Mouse (Mus musculus) R1 (cell line): ENCODE data around the gene Igfn1.

Experiments
- DNase-seq: peaks from one replicate; pipeline ENCODE4 v3.0.0-alpha.2; 2018; ENCODE audit warnings: low read depth, low spot score

Igfn1 gene

DNA sequence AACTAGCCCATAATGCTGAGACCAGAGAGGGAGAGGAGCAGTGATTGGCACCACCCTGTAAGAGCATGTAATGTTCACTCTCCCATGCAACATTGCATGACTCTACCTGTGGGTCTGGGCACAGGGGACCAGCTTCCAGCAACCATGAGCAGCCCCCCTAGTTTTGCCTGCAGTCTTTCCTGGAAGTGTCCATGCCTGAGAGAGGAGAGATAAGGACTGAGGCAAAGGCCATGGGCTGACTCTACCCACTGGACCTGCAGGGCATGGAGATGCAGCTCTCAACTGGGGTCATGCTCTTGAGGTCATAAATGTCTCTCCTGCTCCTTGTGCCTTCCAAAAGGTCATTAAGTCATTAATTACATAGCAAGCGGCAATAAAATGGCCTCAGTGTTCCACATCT lies 70.1 kb downstream of the Igfn1 start:
- no peak for DNase-seq

DNA sequence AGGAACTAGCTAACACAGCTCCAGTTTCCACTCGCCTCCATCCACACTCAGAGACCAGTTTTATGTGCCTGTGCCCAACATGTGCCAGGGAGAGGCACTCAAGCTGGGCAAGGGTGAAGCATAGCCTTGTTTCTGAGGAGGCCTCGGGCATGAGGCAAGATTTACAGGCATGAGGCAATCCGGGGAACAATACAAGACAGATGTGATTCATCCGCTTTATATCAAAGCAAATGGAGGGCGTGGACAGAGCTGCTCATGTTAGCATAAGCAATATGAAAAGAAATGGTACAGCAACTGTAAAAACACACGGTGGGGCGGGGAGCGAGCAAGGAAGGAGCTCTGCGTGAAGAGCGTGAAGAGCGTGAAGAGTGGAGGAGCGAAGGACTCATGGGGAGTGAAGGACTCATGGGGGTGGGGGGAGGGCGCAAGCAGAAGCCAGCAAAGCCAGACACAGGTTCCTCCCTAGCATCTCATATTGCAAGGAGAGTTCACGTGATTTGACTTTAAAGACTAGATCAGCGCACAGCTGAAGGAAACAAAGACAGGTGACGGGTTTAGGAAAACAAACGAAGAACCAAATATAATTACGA lies 72.3 kb downstream of the Igfn1 start:
- DNase-seq, result no peak

DNA sequence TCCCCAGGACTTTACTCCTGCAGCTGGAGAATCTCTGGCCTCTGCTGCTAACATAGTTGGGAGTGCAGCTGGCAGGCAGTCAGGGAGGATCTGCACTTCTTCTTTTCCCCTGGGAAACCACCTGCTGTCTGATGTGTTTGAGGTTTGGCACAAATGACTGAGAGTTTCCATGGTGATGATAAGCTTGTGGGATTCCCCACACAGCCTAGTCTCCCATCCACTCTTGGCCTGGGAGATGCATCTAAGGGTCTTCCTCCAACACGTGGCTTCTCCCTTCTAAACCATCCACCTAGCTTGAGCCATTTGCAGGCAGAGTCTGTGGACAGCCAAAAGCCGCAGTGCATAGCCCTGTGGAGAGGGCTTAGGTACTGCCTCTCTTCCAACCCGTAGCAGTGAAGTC lies 76.3 kb downstream of the Igfn1 start:
- peak; percentile 15 for DNase-seq

DNA sequence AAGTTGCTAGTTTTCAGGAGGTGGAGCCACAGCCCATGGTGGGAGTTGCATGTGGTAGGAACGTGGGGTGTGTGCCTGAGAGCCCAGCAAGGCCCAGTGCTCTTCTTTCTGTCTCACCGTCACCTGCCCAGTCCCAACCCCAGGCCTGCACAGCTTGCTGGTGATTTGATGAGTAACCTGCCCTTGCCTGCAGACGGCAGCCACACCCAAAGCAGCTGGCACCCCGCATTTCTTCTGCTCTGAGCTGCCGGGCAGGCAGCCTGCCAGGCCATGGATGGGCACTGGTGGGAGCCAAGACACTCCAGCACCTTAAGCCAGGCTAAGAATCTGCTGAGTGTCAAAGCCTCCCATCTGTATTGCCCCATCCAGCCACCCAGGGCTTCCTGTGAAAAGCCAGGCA lies 80.3 kb downstream of the Igfn1 start:
- no peak for DNase-seq

DNA sequence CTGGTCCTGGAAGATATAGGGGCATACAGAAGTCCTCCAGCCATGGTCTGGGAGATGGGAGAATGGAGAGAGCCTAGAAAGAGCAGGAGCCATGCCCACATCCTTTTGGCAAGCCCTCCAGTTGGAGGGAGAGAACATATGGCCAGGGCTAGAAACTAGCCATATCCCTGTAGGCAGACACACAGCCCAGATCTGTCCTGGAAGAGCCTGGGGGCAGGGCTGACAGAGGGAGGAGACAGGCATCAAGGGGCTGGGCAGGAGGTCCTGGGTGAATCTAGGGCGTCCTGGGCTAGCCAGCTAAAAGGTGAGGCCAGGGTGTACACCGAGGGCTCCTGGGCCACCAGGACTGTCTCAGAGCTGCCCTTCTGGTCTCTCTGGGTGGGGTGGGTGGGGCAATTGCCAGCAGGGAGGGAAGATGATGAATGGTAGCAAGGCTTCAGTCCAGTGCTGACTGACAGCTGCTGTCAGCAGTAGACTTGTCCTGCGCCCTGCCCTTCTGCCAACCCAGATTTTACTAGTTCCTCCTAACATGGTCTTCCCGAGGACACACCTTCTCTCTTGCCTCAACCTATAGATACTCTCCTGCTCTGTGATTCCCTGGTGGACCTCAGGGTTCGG lies 81.7 kb downstream of the Igfn1 start:
- DNase-seq, result no peak

DNA sequence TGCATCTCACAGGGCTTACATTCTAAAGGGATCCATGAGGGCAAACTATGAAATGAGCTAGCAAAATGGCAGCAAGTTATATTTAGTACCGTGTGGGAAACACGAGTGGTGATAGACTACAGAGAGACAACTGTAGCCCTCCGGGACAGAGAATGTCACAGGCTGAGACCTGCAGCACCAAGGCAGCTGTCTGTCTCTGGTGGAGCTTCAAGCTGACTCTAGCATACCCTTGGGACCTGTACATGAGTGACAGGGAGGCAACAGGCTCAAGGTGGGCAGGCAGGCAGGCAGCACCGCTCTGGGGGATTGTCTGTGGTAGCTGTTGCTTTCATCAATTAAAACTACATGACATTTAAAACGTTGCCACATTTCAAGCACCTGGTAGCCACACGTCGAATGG lies 82.9 kb downstream of the Igfn1 start:
- no peak for DNase-seq

DNA sequence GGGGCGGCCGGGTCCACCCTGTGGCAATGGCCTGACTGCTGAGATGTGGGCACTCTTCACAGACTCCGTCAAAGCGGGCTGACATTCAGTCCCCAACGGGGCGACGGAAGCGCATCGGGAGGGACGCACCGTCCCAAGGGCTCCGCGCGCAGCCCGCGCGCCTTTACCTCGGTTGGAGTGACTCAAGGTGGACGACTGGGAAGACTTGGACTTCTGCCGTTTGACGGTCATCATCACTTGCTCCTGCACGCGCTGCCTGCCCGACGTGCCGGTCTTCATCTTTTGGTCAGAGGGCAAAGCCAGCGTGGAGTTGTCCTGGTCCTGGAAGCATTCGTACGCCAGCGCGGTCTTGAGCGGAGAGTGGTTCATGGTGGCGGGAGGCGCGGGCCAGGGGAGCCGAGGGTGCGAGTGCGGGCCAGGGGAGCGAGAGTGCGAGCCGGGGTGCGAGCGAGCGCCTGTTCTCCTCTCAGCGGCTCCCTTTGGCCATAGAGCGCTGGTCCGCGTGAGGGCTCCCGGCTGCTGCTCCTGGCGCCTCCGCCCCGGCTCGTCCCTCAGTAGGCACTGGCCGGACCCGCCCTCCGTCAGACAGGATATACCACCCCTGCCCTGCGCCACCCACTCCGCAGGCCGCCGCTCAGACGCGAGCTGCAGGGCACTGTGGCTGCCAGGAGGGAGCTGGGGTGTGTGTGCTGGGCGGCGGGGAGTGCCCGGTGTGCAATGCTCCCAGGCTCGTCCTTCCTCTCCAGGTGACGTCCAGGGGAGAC lies 87.3 kb downstream of the Igfn1 start, which contains the start of gene Pkp1:
Gene Pkp1 (minus strand): TSS at position 564 of the 764 bp plus-strand sequence.
- DNase-seq, result peak; percentile 20

DNA sequence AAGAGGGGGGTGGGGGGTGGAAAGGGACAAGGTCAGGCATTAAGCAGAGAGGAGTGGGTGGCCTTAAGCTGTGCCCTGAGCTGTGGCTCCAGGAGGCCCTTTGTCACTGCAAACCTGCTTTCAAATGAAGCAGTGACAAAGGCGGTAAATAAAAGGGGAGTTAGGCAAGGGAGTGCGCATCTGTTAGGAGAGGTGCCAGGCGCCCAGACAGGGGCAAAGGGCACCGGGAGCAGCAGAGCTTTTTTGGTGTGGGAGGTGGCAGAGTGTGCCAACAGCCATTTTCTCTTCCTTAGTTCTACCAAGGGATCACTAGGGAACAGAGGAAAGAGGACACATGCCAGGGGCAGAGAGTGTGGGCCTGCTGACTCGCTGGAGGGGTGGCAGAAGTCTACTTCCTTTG lies 88.9 kb downstream of the Igfn1 start:
- DNase-seq, result no peak

DNA sequence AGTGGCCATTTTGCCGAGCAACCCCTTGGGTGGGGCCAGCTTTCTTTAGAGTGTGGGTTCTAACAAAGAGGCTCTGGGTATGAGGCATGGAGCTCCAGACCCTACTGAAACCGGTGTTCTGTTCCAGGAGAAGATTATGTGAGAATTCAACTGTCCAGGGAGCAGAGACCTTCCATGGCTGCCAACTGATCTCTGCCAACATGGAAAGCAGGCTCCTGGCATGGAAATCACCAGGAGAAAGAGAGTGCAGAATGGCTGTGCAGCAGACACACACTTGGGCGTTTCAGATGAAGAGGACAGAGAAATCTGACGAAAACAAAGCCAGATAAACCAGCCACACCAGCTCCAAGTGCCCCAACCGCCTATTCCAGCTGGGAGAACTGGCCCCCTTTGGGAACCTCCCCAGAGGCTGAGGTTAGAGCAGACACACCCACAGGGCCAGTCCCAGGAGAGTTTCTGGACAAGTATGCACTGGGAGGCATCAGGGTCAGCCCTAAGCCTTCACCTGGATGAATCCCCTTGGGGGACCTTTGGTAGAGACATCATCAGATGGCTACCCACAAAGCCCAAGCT lies 89.6 kb downstream of the Igfn1 start:
- DNase-seq, result no peak

DNA sequence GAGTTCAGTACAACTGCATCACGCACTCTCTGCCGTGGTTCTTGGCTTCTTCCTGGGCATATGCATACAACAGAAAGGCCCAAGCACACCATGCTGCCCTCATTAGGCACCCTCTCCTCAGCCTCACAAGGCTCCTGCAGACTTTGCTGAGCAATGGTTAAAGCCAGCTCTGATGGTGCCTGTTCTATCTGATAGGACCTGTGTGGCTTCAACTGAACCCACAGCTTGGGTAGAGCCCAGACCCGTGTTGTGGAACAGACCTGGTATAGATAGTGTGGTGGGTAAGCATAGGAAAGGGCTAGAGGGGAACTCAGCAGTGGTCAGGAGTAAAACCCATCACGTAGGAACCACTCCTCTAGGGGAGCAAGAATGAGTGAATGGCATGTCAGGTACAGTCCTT lies 92.5 kb downstream of the Igfn1 start:
- no peak for DNase-seq

DNA sequence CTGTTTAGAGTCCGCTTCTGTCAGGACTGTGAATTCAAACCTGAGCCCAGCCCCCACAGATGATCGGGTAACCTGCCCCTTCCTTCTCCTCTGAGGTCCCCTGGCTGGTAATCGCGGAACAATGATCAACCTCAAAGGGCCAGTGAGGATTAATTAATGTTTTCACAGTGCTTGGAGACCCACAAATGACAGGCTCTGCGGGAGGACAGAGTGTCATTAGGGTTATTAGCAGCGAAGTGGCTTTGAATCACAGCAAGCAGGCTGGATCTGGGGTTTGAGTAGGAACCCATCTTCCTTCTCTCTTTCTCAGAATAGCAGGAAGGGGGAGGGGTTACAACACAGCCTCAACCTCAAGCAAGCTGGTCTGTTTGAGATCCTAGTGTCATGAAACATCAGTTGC lies 96.8 kb downstream of the Igfn1 start:
- DNase-seq, result no peak

DNA sequence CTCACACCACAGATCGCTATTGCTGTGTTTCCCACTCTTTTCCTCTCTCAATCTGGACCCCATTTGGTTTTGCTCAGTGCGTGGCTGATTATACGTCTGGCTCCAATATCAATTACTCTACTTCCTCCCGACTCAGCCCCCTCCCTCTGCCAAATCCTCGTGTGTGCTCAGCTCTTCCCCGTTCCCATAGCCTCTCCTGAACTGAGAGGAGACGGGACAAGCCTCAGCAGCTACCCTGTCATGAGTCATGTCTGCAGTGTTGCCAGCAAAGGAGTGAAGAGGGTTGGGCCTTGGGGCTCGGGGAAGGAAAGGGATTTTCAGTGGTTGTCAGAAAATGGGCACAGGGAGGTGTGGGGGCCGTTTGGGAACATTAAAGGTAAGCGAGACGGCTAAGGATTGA lies 99.4 kb downstream of the Igfn1 start:
- no peak for DNase-seq
